Mouse (Mus musculus): ENCODE measurements around the gene Hdac9. TPM values are rescaled to one million over a fixed set of nuclear protein-coding genes. Genes with fewer than 3 reads are reported as not detected.
A peak's percentile ranks its signal among the peaks of the same experiment; 100 is the strongest.

Hdac9 gene
- 10 to 100 TPM; 39.4 to 40.6 TPM for total RNA-seq (2021)
- long read RNA-seq, full-length matches to known transcripts = 3 of 18 reads
- long read RNA-seq, partial matches to known transcripts = 2 of 18 reads
- long read RNA-seq, other reads (novel, unspliced or antisense) = 13 of 18 reads

- no peak for DNase-seq (ENCODE audit: low spot score in 2 of 2)
Observed at GRCm38 (mm10) chr12:34916995-34917394, at the start of gene Hdac9. TSS of gene Hdac9 (minus strand) at chr12:34917095.

GRCm38 (mm10) chr12:34949066-34949706, 32.3 kb upstream of the Hdac9 start:
- DNase-seq (ENCODE audit: low spot score in 2 of 2) = no peak

- no peak for DNase-seq (ENCODE audit: low spot score in 2 of 2)
Observed at GRCm38 (mm10) chr12:34937918-34938317, 21.0 kb upstream of the Hdac9 start.

DNA sequence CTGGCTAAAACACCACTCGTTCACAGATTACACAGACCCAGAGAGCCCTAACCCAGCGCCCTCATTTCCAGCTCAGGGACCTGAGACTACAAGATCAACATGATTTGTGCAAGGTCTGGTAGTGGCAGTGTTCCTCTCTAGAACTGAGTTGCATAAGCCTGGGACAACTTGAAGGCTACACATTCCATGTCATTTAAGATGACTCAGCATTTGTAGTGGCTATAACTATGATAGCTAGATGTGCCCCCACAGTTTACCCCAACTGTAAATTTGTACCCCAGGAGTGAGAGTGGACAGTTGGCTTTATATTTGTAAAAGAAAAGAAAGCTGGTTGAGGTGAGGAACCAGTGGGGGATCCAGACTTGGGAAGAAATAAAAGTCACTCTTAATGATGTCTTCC, 8.9 kb downstream of the Hdac9 start:
- no peak for DNase-seq (ENCODE audit: low spot score in 2 of 2)

DNA sequence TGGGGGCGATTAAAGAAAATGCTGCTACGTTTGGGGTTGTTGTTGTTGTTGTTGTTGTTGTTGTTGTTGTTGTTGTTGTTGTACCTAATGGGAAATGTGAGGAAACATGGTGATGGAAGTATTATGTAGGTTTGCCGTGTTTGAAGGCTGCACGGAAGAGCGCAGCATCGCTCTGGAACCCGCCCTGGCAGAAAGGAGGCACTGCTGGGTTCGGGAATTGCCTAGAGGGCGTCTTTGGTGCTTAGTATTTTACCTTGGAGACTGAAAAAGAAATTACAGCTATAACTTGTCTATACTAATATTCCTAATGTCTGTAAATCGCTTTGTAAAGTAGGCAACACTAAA, 9.4 kb downstream of the Hdac9 start:
- DNase-seq (ENCODE audit: low spot score in 2 of 2) = peak in 1 of 2 experiments; percentile 54

- DNase-seq (ENCODE audit: low spot score in 2 of 2) = peak; percentile 18 to 37
Observed at GRCm38 (mm10) chr12:34906704-34907505, 10.0 kb downstream of the Hdac9 start.

GRCm38 (mm10) chr12:34906376-34906703, 10.6 kb downstream of the Hdac9 start:
- DNase-seq (ENCODE audit: low spot score in 2 of 2) = no peak

DNA sequence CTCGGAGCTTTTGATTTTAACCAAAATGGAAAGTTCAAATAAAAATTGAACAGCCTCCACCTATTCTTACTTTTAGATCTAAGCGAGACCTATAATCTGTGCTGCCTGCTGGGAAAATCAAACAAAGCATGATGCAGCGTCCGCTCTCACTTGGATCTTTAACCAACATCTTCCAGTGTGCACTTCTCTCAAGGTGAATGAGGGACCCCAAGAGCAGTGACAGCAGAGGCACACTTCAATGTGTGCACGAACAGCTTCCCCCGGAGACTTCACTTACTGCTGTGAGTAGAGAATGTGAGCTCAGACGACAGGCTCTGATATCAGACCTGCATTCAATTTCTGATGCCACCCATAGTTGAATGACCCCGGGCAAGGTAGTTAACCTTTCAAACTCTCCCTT, 16.7 kb downstream of the Hdac9 start:
- no peak for DNase-seq (ENCODE audit: low spot score in 2 of 2)

DNA sequence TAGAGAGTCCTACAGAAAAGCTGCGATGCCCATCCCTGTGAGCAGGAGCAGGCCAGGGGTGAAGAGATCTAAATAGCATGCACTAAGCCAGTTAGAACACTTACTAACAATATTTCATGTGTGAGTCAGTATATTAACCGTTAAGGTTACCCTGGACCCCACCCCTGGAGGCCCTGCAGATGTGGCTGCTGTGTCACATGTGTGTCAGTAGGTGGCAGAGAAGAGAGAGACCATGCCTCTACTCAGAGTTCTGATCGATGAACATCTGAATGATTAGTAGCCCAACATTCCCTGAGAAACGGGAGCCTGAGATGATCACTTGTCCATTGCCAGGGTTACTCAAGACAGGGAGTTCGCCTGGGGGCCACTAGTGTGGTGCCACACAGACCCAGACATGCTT, 22.0 kb downstream of the Hdac9 start:
- DNase-seq (ENCODE audit: low spot score in 2 of 2) = no peak

GRCm38 (mm10) chr12:34888694-34889093, 28.2 kb downstream of the Hdac9 start:
- DNase-seq (ENCODE audit: low spot score in 2 of 2) = no peak

GRCm38 (mm10) chr12:34874926-34875325, 42.0 kb downstream of the Hdac9 start:
- DNase-seq (ENCODE audit: low spot score in 2 of 2) = no peak

- DNase-seq (ENCODE audit: low spot score in 2 of 2) = no peak
Observed at GRCm38 (mm10) chr12:34871028-34871427, 45.9 kb downstream of the Hdac9 start.

GRCm38 (mm10) chr12:34841196-34841595, 75.7 kb downstream of the Hdac9 start:
- DNase-seq (ENCODE audit: low spot score in 2 of 2) = no peak

GRCm38 (mm10) chr12:34837318-34837717, 79.6 kb downstream of the Hdac9 start:
- no peak for DNase-seq (ENCODE audit: low spot score in 2 of 2)

DNA sequence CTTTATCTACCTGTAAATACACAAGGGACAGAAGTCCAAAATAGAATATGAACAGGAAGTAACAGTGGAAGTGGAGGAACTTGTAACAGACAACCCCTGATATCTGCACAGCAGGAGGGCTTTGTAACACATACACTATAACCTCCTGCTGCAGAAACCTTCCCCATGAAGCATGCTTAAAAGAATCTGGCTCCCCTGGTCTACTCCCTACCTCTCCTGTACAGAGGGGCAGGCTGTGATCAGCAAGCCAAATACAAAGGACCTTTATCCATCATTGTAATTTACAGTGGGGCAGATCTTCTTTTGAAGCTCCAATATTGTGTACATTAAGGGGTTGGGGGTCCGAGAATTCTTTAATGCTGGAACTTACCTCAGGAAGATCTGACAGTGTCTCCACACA, 80.0 kb downstream of the Hdac9 start:
- DNase-seq (ENCODE audit: low spot score in 2 of 2) = no peak

DNA sequence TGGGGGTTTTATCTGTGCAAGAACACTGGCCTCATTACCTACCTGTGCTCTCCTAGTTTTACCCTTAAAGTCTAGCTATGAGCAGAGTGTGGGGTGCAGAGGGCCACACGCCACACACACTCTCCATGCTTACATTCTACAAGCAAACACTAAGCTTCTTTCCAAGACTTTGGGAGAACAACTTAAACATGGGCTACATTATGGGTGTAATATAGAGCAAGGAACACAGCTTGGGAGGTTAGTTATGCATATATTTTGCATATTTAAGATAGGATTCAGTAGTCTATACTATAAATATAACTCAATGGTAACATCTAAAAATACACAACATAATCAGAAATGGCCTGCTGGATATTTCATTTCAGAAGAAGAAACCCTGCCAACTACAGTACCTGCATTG, 80.8 kb downstream of the Hdac9 start:
- DNase-seq (ENCODE audit: low spot score in 2 of 2) = no peak

DNA sequence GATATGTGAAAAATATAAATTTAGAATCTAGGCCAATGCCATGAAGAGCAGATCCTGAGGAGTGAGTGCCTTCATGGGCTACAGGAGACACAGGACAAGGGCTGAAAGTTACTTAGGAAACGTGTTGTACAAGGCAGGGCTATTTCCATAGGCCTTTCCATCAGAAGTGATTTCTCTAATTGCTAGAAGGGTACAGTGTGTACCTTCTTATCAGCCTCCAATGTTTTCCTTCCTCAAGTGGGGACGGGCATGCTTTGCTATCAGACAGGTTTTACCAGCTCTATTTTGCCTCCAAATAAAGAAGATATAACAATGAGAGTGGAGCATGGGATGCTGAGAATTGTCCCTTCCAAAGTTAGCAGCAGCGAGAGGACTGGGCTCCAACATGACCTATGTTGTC, 81.4 kb downstream of the Hdac9 start:
- DNase-seq (ENCODE audit: low spot score in 2 of 2) = no peak

GRCm38 (mm10) chr12:34828684-34829083, 88.2 kb downstream of the Hdac9 start:
- no peak for DNase-seq (ENCODE audit: low spot score in 2 of 2)

- DNase-seq (ENCODE audit: low spot score in 2 of 2) = no peak
Observed at GRCm38 (mm10) chr12:34826931-34827330, 90.0 kb downstream of the Hdac9 start.

GRCm38 (mm10) chr12:34820229-34820628, 96.7 kb downstream of the Hdac9 start:
- DNase-seq (ENCODE audit: low spot score in 2 of 2) = no peak

DNA sequence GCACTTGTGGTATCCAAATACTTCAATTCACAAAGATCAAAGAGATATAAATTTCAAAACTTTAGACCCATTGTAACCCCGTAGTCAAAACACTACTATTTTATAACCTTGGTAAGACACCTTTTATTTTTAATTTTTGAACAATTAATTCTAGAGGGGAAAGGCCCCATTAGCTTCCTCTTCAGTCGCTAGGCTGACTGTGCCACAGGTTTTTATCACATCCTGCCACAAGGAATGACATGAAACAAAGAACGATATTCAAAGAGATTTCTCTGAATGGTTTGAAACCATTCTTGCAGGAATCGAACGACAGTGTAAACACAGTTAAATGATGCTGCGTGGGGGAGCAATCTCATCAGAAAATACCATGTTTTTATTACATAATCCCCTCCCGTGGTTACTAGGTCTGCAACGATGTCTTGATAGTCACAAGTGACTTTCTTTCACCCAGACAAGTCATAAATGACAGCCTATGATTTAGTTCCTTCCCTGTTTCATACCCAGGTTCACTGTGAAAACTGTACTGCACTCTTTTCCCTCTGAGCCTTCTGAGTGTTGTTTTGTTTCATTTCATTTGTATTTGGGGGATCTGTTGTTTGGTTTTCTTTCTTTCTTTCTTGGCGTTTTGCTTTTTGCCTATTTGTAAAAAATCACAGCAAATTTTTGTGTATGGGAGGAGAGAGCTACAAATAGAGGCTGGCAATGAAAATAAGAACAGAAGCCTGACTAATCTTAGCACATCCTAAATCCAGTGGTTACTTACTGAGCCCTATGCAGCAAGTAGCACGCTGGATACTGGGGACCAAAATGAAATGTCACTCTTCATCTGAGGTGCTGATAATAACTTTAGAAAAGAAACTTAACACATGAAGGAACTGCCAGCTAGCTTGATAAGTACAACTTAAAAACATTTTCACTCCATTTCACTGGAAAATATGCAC, 105.0 kb downstream of the Hdac9 start:
- peak in 1 of 2 experiments; percentile 7 for DNase-seq (ENCODE audit: low spot score in 2 of 2)

- DNase-seq (ENCODE audit: low spot score in 2 of 2) = no peak
Observed at GRCm38 (mm10) chr12:34810221-34810620, 106.7 kb downstream of the Hdac9 start.
